Comparison of ENCODE assay signal across 17 mouse cellular contexts in the genomic region with DNA sequence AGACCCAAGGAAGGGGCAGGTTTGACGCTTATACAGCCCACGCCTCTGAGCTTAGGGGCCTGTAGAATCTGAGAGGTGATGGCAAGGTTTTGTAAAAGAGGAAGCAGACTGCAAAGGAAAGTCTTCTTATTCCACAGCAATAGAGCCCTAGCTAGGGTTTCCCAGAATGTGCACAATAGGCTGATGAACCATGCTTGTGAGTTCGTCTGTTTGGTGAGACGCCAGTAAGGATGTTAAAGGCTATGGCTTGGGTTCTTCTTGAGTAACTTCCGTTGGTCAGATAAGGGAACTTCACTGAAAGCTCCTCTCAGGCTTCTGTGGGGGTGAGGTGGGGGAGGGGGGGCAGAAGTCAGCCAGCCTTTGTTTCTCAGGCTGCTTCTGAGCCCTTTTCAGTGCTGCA. TPM values are rescaled to one million over a fixed set of nuclear protein-coding genes. Genes with fewer than 3 reads are reported as not detected.
DNase-seq lines count a peak whose midpoint lies in the region; ATAC-seq lines count a peak whose summit lies in the region.
"Had no signal": no experiment of that assay in that cellular context is flagged by ENCODE, and none has a peak within 500 bp of the region (broad histone marks: within the 10 kb centered on the region; RNA-seq: fewer than 3 reads in every experiment).

No protein-coding gene starts in this region.

- peaks cover 33% of the 10 kb centered on the region for H3K27me3 ChIP-seq in liver, embryonic 12.5 days (replicated peaks)
- no peaks in the 10 kb centered on the region for H3K27me3 ChIP-seq in forebrain, embryonic 14.5 days (replicated peaks; ENCODE audit: control insufficient read depth, insufficient read depth, low read length)
- no peaks in the 10 kb centered on the region for H3K27me3 ChIP-seq in intestine, embryonic 15.5 days (replicated peaks)
- H3K27me3 ChIP-seq: hindbrain, embryonic 15.5 days had no signal

- 35% methylated on average over 5 of the region's 5 CpGs for WGBS in liver, embryonic 12.5 days (ENCODE audit: insufficient replicate concordance)
- WGBS in forebrain, embryonic 14.5 days: 87% methylated on average over 5 of the region's 5 CpGs
- WGBS in intestine, embryonic 15.5 days: 83% methylated on average over 5 of the region's 5 CpGs

- no peak overlapping the region for H3K9ac ChIP-seq in liver, embryonic 12.5 days
- no peak overlapping the region for H3K9ac ChIP-seq in forebrain, embryonic 14.5 days (ENCODE audit: low read length)
- no peak overlapping the region for H3K9ac ChIP-seq in intestine, embryonic 15.5 days
- H3K9ac ChIP-seq: heart, embryonic 13.5 days; hindbrain, embryonic 15.5 days had no signal

- H3K4me3 ChIP-seq in liver, embryonic 12.5 days: no peak overlapping the region
- H3K4me3 ChIP-seq in forebrain, embryonic 14.5 days (ENCODE audit: low read depth, low read length): no peak overlapping the region
- no peak overlapping the region for H3K4me3 ChIP-seq in intestine, embryonic 15.5 days (replicated peaks)
- H3K4me3 ChIP-seq: heart, embryonic 13.5 days; hindbrain, embryonic 15.5 days; megakaryocyte, embryonic 14.5 days had no signal

- ATAC-seq in liver, embryonic 12.5 days: no peak
- peak; percentile 68 for ATAC-seq in common myeloid progenitor, adult 5-6 weeks (replicated peaks; ENCODE audit: low read depth, poor library complexity, severe bottlenecking)
- ATAC-seq in megakaryocyte, adult 5-6 weeks (ENCODE audit: poor library complexity, severe bottlenecking): peak; percentile 74
- no peak for ATAC-seq in forebrain, embryonic 14.5 days
- ATAC-seq in intestine, embryonic 15.5 days: no peak
- ATAC-seq: intestine, postnatal 0 days; midbrain, embryonic 16.5 days had no signal

- 0 out of 2 replicates have a peak, but pooled peaks cover 8% of the 10 kb centered on the region for H3K4me1 ChIP-seq in liver, embryonic 12.5 days
- H3K4me1 ChIP-seq in forebrain, embryonic 14.5 days (ENCODE audit: control insufficient read depth, insufficient read depth, low read length): peaks cover 17% of the 10 kb centered on the region
- H3K4me1 ChIP-seq in intestine, embryonic 15.5 days (replicated peaks): no peaks in the 10 kb centered on the region

- H3K4me2 ChIP-seq in liver, embryonic 12.5 days: no peak overlapping the region
- H3K4me2 ChIP-seq in forebrain, embryonic 14.5 days (ENCODE audit: low read length): no peak overlapping the region
- no peak overlapping the region for H3K4me2 ChIP-seq in intestine, embryonic 15.5 days (replicated peaks)
- H3K4me2 ChIP-seq: heart, embryonic 13.5 days; hindbrain, embryonic 15.5 days had no signal

- no peaks in the 10 kb centered on the region for H3K36me3 ChIP-seq in liver, embryonic 12.5 days
- H3K36me3 ChIP-seq in forebrain, embryonic 14.5 days (ENCODE audit: control insufficient read depth, insufficient read depth, low read length): no peaks in the 10 kb centered on the region
- no peaks in the 10 kb centered on the region for H3K36me3 ChIP-seq in intestine, embryonic 15.5 days
- H3K36me3 ChIP-seq: heart, embryonic 13.5 days; hindbrain, embryonic 15.5 days had no signal

- no peak overlapping the region for H3K27ac ChIP-seq in liver, embryonic 12.5 days
- H3K27ac ChIP-seq in forebrain, embryonic 14.5 days (ENCODE audit: low read depth, low read length): no peak overlapping the region
- H3K27ac ChIP-seq in intestine, embryonic 15.5 days: no peak overlapping the region
- H3K27ac ChIP-seq: heart, embryonic 13.5 days; hindbrain, embryonic 15.5 days had no signal

- H3K9me3 ChIP-seq in liver, embryonic 12.5 days (replicated peaks): no peaks in the 10 kb centered on the region
- no peaks in the 10 kb centered on the region for H3K9me3 ChIP-seq in forebrain, embryonic 14.5 days (replicated peaks; ENCODE audit: control insufficient read depth, low read length)
- H3K9me3 ChIP-seq in intestine, embryonic 15.5 days: no peaks in the 10 kb centered on the region
- H3K9me3 ChIP-seq: heart, embryonic 13.5 days; hindbrain, embryonic 15.5 days; megakaryocyte, embryonic 14.5 days had no signal

- peak; percentile 15 for DNase-seq in liver
- DNase-seq in B cell, adult 2 months: peak; percentile 38
- DNase-seq in forebrain, embryonic 14.5 days (ENCODE audit: low spot score): no peak
- no peak for DNase-seq in urinary bladder, adult 18-20 months (ENCODE audit: low spot score in 2 of 2)
- DNase-seq: adrenal gland, adult 2 months; cerebellum, postnatal 25 days; kidney, postnatal 10 days; right cerebral cortex, postnatal 4 days had no signal

RNA-seq across cellular contexts. Expression of gene Sorl1, which starts 3.9 kb away (rescaled TPM):
- polyA plus RNA-seq in liver, embryonic 12.5 days (2016; fragmentation: Nextera tagmentation; extraction: Ambion mirVana): 0.98 and 1.3 TPM in 2 replicates
- total RNA-seq in common myeloid progenitor, adult 5-6 weeks (2017): 10.0 and 13.5 TPM in 2 replicates
- total RNA-seq in megakaryocyte, adult 5-6 weeks (2015): 108 and 111 TPM in 2 replicates
- 123 and 172 TPM in 2 replicates for total RNA-seq in megakaryocyte, adult 5-6 weeks (2017)
- polyA plus RNA-seq in forebrain, embryonic 14.5 days (2014; fragmentation: Nextera tagmentation; extraction: Ambion mirVana): 10.8 and 15.5 TPM in 2 replicates
- 9.0 and 10.3 TPM in 2 replicates for polyA plus RNA-seq in intestine, embryonic 15.5 days (2015; fragmentation: Nextera tagmentation; extraction: Ambion mirVana)

Comparison
In these comparisons a context has a peak if more than half of its experiments do, and no peak if none do; other contexts are left out.
1. DNase-seq: peak in liver (single experiment) and B cell, adult 2 months (2 of 2); none in forebrain, embryonic 14.5 days (single experiment) and urinary bladder, adult 18-20 months (0 of 2).
2. ATAC-seq: peak in common myeloid progenitor, adult 5-6 weeks (single experiment) and megakaryocyte, adult 5-6 weeks (single experiment); none in liver, embryonic 12.5 days (single experiment), forebrain, embryonic 14.5 days (single experiment) and intestine, embryonic 15.5 days (single experiment).